Mouse (Mus musculus): Measurements from ENCODE around the gene Msi2.
A peak's percentile ranks its signal among the peaks of the same experiment; 100 is the strongest.

The Msi2 gene

DNA sequence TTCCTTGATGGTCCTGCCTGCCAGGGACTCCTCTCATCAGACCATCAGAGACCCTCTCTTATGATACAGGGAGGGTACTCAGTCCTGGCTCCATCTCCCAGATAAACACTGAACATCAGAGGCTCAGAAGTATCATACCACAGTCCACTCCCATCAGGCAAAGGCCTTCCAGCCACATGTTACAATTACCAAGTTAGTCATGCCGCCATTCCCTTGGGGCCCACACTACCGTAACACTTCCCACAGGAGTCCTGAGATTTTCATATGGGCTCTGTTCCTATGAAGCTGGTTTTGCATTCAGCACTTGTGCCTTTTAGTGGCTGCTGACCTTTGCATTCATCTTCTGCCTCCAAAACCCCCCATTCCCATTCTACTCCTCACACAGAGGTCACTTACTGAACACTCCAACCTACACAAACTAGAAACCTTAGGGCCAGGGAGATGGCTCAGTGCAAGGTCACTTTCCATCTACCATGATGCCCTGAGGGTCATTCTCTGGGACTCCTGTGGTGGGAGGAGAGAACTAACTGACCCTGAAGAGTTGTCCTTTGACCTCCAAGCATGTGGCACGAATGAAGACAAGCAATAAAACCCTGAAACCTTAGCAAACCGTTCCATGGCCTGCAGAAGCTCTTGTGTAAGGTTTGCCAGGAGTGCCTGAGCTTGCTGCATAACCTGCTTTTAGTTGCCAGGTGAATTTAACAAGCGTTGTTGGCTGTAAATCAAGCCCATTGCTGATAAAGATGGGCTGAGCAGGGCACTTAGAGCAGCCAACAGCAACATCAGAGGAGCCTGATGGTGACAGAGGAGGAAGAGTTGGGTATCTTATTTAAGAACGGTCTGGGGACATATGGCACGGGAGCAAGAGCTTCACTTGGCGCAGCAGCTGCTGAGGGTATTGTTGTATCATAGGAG, 323.0 kb downstream of the Msi2 start:
- DNase-seq: no peak

- no peak for DNase-seq
These were observed 323.8 kb downstream of the Msi2 start for GRCm38 (mm10) chr11:88394341-88395075.

GRCm38 (mm10) chr11:88392715-88393114, 325.6 kb downstream of the Msi2 start:
- DNase-seq: no peak

DNA sequence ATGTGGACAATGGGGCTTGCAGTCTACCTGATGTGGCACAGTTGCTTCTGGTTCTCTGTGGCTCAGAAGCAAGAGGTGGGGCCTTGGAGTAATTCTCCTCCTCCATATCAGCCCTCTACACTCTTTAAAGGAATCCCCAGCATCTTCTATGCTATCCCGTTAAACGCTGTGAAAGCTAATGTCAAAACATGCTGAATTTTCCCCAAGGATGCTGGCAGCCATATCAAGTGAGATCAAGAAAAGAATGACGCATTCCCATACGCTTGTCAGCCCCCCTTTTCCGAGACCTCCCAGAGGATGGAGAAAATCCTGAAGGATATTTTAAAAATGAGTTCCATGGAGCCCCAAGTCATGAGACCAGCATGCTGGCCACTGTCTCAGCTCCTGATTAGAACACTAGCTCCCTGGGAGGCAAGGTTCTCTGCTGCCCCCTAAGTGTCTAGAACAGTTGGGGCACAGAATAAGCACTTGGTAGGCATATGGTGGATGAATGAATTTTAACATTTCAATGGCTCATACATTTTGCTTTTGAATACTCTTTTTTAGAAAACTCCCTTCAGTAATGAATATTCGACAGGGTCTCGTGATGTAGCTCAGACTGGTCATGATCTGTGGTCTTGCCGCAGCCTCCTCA, 327.0 kb downstream of the Msi2 start:
- DNase-seq: no peak

DNA sequence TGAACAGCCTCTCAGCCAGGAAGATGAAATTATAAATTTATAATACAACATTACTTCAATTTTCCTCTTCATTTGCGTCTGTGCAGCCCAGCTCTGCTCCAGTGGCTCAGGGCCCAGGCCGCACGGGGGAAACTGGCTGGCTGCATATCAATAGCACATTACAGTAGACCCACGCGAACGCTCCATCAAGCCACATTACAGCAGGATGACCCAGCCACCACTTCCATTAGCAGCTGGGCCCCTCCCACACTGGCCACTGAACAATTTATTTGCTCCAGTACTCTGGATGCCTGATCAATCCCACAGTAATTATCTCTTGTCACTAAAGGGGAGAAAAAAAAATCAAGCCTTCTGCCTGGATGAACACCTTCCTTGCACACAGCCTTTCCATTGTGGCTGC, 328.8 kb downstream of the Msi2 start:
- DNase-seq: no peak

- no peak for DNase-seq
These were observed 331.4 kb downstream of the Msi2 start for GRCm38 (mm10) chr11:88386916-88387315.

DNA sequence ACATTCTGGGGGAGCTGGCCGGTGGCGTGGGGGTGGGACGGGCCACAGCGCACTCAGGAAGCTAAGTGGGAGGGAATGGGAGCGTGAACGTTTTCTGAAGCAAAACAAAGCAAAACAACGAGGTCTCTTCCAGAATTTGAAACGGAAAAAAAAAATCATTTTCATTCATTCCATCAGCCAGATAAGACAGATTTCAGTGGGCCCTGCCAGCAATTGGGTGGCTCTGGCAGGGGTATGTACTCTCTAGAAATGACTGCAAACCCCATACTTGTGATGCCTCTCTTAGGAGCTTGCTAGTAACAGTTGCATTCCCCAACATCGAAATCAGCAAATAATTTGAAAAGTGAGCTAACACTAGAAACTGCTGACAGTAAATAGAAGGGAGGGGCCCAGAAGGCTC, 335.9 kb downstream of the Msi2 start:
- DNase-seq: no peak

- no peak for DNase-seq
These were observed 337.0 kb downstream of the Msi2 start for GRCm38 (mm10) chr11:88381145-88381909.

- DNase-seq: no peak
These were observed 338.7 kb downstream of the Msi2 start for GRCm38 (mm10) chr11:88379635-88380034.

DNA sequence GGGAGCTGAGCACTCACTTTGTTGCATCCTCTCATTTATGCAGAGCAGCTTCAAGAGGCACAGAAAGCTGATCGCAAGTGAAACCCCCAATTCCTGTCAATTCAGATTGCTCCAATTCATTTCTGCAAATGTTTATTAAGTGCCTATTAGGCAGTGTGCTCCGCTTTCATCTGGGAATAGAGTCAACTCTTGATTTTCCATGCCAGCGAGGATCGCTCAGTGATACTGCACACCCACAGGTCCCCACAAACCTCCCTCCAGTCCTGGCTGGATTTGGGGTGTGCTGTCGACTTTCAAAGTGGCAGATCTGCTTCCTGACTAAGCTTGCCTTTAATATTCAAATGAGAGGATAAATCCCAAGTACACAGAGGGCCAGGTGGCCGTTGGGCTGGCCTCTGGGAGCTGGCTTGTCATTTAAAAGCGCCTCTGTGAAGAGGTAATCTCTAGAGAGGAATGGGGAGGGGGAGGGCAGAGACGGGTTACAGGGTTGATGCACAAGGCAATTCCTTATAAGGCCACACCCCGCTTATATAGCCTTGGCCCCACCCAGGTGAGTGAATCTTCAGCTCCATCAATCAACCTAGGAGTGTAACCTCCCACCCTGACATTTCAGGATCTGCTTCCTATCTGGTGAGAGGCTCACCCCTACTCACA, 339.5 kb downstream of the Msi2 start:
- DNase-seq: no peak

DNA sequence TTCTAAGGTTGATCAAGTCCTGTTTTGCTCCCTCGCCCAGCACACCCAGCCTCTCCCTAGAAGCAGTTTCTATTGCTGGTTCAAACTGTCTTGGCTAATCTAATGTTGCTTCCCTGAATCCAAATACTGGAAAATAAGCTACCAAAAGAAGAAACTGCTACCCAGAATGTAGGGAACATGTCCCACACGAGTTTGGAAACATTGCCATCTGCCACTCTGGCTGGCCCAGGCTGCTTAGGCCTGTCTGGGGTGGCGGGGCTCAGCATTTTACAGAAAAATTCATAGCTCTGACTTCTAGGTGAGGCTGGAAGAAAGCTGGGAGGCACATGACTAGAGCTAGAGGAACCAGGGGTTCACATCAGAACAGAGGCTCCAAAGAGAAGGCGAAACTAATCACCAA, 345.7 kb downstream of the Msi2 start:
- DNase-seq: no peak

GRCm38 (mm10) chr11:88369898-88370297, 348.4 kb downstream of the Msi2 start:
- no peak for DNase-seq

- DNase-seq: no peak
These were observed 350.8 kb downstream of the Msi2 start for GRCm38 (mm10) chr11:88367501-88367900.

GRCm38 (mm10) chr11:88365914-88366540, 352.3 kb downstream of the Msi2 start:
- no peak for DNase-seq

GRCm38 (mm10) chr11:88364231-88364630, 354.1 kb downstream of the Msi2 start:
- DNase-seq: no peak

DNA sequence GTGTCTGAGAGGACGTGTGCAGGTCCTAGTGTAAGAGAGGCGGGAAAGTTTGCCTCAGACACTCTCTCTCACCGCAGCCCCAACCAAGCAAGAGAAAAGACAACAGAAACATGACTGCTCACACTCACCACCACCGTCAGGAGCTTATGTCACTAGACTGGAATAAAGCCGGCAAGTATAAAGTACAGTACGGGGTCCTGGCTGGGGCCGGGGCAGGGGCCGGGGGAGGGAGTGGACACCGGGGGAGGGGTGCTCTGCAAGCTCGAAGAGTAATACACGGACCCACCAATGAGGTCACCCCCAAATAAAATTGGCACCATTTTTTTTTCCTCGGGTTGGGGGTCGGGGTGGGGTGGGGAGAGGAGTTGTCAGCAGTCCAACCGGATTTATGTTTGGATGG, 354.8 kb downstream of the Msi2 start:
- DNase-seq: no peak

- DNase-seq: no peak
These were observed 358.6 kb downstream of the Msi2 start for GRCm38 (mm10) chr11:88359736-88360135.

GRCm38 (mm10) chr11:88357325-88357724, 361.0 kb downstream of the Msi2 start:
- no peak for DNase-seq

DNA sequence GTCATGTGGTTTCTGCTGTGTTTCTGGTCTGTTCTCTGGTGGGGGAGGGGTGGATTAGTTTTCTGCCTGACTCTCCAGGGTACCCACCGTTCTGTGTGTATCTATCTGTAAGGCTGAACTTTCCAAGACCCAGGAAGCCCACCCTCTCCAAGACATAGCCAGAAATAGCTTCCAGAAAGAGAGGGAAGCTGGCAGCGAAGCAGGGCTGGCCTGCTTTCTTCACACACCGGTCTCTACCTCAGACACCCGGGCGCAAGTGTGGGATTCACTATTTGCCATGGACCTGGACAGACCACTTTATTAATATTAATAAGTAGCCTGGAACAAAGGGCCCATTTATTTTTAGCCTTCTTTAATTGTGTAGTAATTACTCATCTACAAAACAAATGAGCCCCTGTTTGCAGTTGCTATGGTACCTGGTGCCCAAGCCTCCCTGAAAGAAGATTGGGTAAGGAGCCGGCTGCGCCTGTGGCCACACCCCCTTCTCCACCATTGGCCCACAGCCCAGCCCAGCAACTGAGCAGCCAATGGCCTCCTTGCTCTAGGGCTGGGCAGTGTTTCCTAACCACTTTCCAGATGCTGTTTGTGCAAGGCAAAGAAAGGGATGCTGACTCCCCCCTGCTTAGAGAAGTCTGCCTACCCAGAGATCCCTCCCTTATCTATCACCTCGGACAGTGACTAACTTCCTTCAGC, 361.6 kb downstream of the Msi2 start:
- DNase-seq: peak in 1 of 2 experiments; percentile 25

DNA sequence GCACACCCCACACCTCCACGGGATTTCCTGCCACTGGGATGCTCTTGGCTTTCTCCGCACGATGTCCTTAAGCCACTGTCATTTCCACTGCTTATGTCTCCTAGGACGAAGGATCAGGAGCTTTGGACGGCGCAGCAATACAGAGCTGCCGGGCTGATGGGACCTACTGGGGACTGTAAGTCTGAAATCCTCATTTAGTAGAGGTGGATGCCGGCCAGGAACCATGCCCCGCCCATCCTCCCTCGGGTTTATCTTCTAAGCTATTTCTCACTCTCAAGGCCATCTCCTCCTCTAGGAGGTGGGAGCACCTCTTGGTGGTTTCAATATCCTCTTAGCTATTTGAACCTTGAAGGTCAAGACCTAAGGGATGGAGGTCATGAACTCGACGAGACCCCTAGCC, 362.3 kb downstream of the Msi2 start:
- DNase-seq: no peak

DNA sequence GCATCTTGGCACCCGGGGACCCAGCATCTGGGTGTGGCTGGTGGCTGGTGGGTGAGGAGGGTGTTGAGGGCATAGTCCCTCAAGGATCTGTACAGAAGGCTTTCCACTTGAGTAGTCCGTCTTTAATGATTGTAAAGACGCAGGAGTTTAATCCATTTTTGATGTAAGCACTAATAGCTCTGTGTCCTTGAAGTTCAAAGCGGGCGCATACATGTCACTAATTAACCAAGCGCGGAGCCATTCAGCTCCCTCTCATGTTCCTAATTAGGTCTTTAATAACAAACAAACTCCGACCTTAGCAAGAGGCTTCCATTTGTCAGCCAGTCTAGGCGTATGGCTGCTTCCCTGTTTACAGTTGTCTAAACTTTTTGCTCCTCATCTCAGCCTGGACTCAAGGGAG, 363.5 kb downstream of the Msi2 start:
- no peak for DNase-seq

All from cerebellum, postnatal 36 days (tissue).